Mouse (Mus musculus): Measurements from ENCODE around the gene Sdf4. TPM values are rescaled to one million over a fixed set of nuclear protein-coding genes. Genes with fewer than 3 reads are reported as not detected.
A peak's percentile ranks its signal among the peaks of the same experiment; 100 is the strongest.

The Sdf4 gene
- polyA plus RNA-seq, 1 experiment from 2014 or later: 112 TPM

GRCm38 (mm10) chr4:156054606-156055005, 61.9 kb downstream of the Sdf4 start:
- H3K27me3 ChIP-seq (ENCODE audit: control insufficient read depth, insufficient read depth, low read length): no peaks in the 10 kb centered on the region

GRCm38 (mm10) chr4:156055173-156055572, 62.5 kb downstream of the Sdf4 start:
- Histone ChIP-seq H3K4me3 (replicated peaks; ENCODE audit: low read depth, low read length) (no peak overlapping the region), H3K9me3 (ENCODE audit: control insufficient read depth, low read length) (no peaks in the 10 kb centered on the region), H3K27ac (replicated peaks; ENCODE audit: low read depth, low read length) (no peak overlapping the region), H3K9ac (replicated peaks; ENCODE audit: low read length) (no peak overlapping the region), H3K36me3 (ENCODE audit: control insufficient read depth, insufficient read depth, low read length) (no peaks in the 10 kb centered on the region), H3K27me3 (ENCODE audit: control insufficient read depth, insufficient read depth, low read length) (no peaks in the 10 kb centered on the region), H3K4me2 (ENCODE audit: low read length) (no peak overlapping the region), H3K4me1 (ENCODE audit: control insufficient read depth, insufficient read depth, low read length) (no peaks in the 10 kb centered on the region)
- DNase-seq: no peak
- ATAC-seq (ENCODE audit: low FRiP score, low TSS enrichment): no peak
- 82% methylated on average over 5 of the region's 5 CpGs for WGBS

More at GRCm38 (mm10) chr4:156054606-156055005, 61.9 kb downstream of the Sdf4 start:
- Histone ChIP-seq H3K4me1 (ENCODE audit: control insufficient read depth, insufficient read depth, low read length) (no peaks in the 10 kb centered on the region), H3K36me3 (ENCODE audit: control insufficient read depth, insufficient read depth, low read length) (no peaks in the 10 kb centered on the region), H3K9ac (replicated peaks; ENCODE audit: low read length) (no peak overlapping the region), H3K27ac (replicated peaks; ENCODE audit: low read depth, low read length) (no peak overlapping the region), H3K4me2 (ENCODE audit: low read length) (no peak overlapping the region), H3K4me3 (replicated peaks; ENCODE audit: low read depth, low read length) (no peak overlapping the region), H3K9me3 (ENCODE audit: control insufficient read depth, low read length) (no peaks in the 10 kb centered on the region)
- ATAC-seq (ENCODE audit: low FRiP score, low TSS enrichment) (no peak), DNase-seq (no peak)
- 97% methylated on average over 6 of the region's 6 CpGs for WGBS

GRCm38 (mm10) chr4:156057702-156058101, 65.0 kb downstream of the Sdf4 start:
- H3K27ac ChIP-seq (replicated peaks; ENCODE audit: low read depth, low read length): no peak overlapping the region
- DNase-seq (no peak), ATAC-seq (ENCODE audit: low FRiP score, low TSS enrichment) (no peak)
- H3K4me3 ChIP-seq (replicated peaks; ENCODE audit: low read depth, low read length): no peak overlapping the region
- H3K4me2 ChIP-seq (ENCODE audit: low read length): no peak overlapping the region
- H3K9ac ChIP-seq (replicated peaks; ENCODE audit: low read length): no peak overlapping the region
- no peaks in the 10 kb centered on the region for H3K9me3 ChIP-seq (ENCODE audit: control insufficient read depth, low read length)
- no peaks in the 10 kb centered on the region for H3K27me3 ChIP-seq (ENCODE audit: control insufficient read depth, insufficient read depth, low read length)
- no peaks in the 10 kb centered on the region for H3K36me3 ChIP-seq (ENCODE audit: control insufficient read depth, insufficient read depth, low read length)
- 75% methylated on average over 10 of the region's 10 CpGs for WGBS
- no peaks in the 10 kb centered on the region for H3K4me1 ChIP-seq (ENCODE audit: control insufficient read depth, insufficient read depth, low read length)

- Histone ChIP-seq H3K4me3 (replicated peaks; ENCODE audit: low read depth, low read length) (no peak overlapping the region), H3K27me3 (ENCODE audit: control insufficient read depth, insufficient read depth, low read length) (no peaks in the 10 kb centered on the region), H3K9me3 (ENCODE audit: control insufficient read depth, low read length) (no peaks in the 10 kb centered on the region), H3K4me1 (ENCODE audit: control insufficient read depth, insufficient read depth, low read length) (peaks cover 2% of the 10 kb centered on the region; the same call in 1 of the 2 replicates), H3K27ac (replicated peaks; ENCODE audit: low read depth, low read length) (no peak overlapping the region), H3K4me2 (ENCODE audit: low read length) (no peak overlapping the region), H3K9ac (replicated peaks; ENCODE audit: low read length) (no peak overlapping the region), H3K36me3 (ENCODE audit: control insufficient read depth, insufficient read depth, low read length) (no peaks in the 10 kb centered on the region)
- WGBS: 81% methylated on average over 9 of the region's 9 CpGs
- ATAC-seq (ENCODE audit: low FRiP score, low TSS enrichment) (no peak), DNase-seq (no peak)
Observed at GRCm38 (mm10) chr4:156058826-156059225, 66.2 kb downstream of the Sdf4 start.

GRCm38 (mm10) chr4:156059261-156059660, 66.6 kb downstream of the Sdf4 start, which contains the start of gene Ttll10:
Gene Ttll10, minus strand, starts transcription at chr4:156059414.
- no peak within 1 kb of the TSS for H3K27ac ChIP-seq (replicated peaks; ENCODE audit: low read depth, low read length)
- no peaks in the 10 kb centered on the region for H3K9me3 ChIP-seq (ENCODE audit: control insufficient read depth, low read length)
- H3K27me3 ChIP-seq (ENCODE audit: control insufficient read depth, insufficient read depth, low read length): no peaks in the 10 kb centered on the region
- H3K4me3 ChIP-seq (replicated peaks; ENCODE audit: low read depth, low read length): no peak within 1 kb of the TSS
- WGBS: 54% methylated on average over 5 of the region's 5 CpGs
- DNase-seq (no peak), ATAC-seq (ENCODE audit: low FRiP score, low TSS enrichment) (no peak)
- peaks cover 6% of the 10 kb centered on the region; the same call in 1 of the 2 replicates for H3K4me1 ChIP-seq (ENCODE audit: control insufficient read depth, insufficient read depth, low read length)
- no peaks in the 10 kb centered on the region for H3K36me3 ChIP-seq (ENCODE audit: control insufficient read depth, insufficient read depth, low read length)
- H3K9ac ChIP-seq (replicated peaks; ENCODE audit: low read length): no peak within 1 kb of the TSS
- no peak within 1 kb of the TSS for H3K4me2 ChIP-seq (ENCODE audit: low read length)

GRCm38 (mm10) chr4:156059713-156060112, 67.0 kb downstream of the Sdf4 start:
- Histone ChIP-seq H3K27me3 (ENCODE audit: control insufficient read depth, insufficient read depth, low read length) (no peaks in the 10 kb centered on the region), H3K27ac (replicated peaks; ENCODE audit: low read depth, low read length) (no peak overlapping the region), H3K9me3 (ENCODE audit: control insufficient read depth, low read length) (no peaks in the 10 kb centered on the region), H3K36me3 (ENCODE audit: control insufficient read depth, insufficient read depth, low read length) (no peaks in the 10 kb centered on the region), H3K4me2 (ENCODE audit: low read length) (no peak overlapping the region), H3K9ac (replicated peaks; ENCODE audit: low read length) (no peak overlapping the region), H3K4me1 (ENCODE audit: control insufficient read depth, insufficient read depth, low read length) (peaks cover 6% of the 10 kb centered on the region; the same call in 1 of the 2 replicates), H3K4me3 (replicated peaks; ENCODE audit: low read depth, low read length) (no peak overlapping the region)
- 52% methylated on average over 10 of the region's 10 CpGs for WGBS
- ATAC-seq (ENCODE audit: low FRiP score, low TSS enrichment): no peak
- DNase-seq: no peak

MicroRNAs within 50 kb of the gene (microRNA counts, 519-probe panel; counts per million panel counts)
- microRNA mmu-miR-200a: not detected
- not detected for microRNA mmu-miR-200b
- not detected for microRNA mmu-miR-429

Small RNAs within 50 kb of the gene (microRNA-seq; reads per million reads assigned to microRNA genes)
- gene Mir200a (1.8 reads per million, percentile 8 among the genes with 10 or more reads in this experiment), gene Mir200b (6.5 reads per million, percentile 29 among the genes with 10 or more reads in this experiment), gene Mir429 (20.1 reads per million, percentile 40 among the genes with 10 or more reads in this experiment)

Other genes starting within 250 kb of the Sdf4 start
- gene Atad3a, start 231.8 kb upstream of the Sdf4 start, polyA plus RNA-seq (2014; fragmentation: Nextera tagmentation; extraction: Ambion mirVana): 77.4 and 79.8 TPM in 2 replicates
- 18.0 and 24.4 TPM in 2 replicates for gene Vwa1, start 218.2 kb upstream of the Sdf4 start, polyA plus RNA-seq (2014; fragmentation: Nextera tagmentation; extraction: Ambion mirVana)
- gene Tmem88b, start 207.0 kb upstream of the Sdf4 start, polyA plus RNA-seq (2014; fragmentation: Nextera tagmentation; extraction: Ambion mirVana): 0.43 and 0.51 TPM in 2 replicates
- not detected in 2 replicates for gene Ankrd65, start 202.4 kb upstream of the Sdf4 start, polyA plus RNA-seq (2014; fragmentation: Nextera tagmentation; extraction: Ambion mirVana)
- gene Mrpl20, start 190.0 kb upstream of the Sdf4 start, polyA plus RNA-seq (2014; fragmentation: Nextera tagmentation; extraction: Ambion mirVana): 255 and 298 TPM in 2 replicates
- gene Ccnl2, start 180.4 kb upstream of the Sdf4 start, polyA plus RNA-seq (2014; fragmentation: Nextera tagmentation; extraction: Ambion mirVana): 134 and 162 TPM in 2 replicates
- 118 and 129 TPM in 2 replicates for gene Aurkaip1, start 161.6 kb upstream of the Sdf4 start, polyA plus RNA-seq (2014; fragmentation: Nextera tagmentation; extraction: Ambion mirVana)
- gene Mxra8, start 153.2 kb upstream of the Sdf4 start, polyA plus RNA-seq (2014; fragmentation: Nextera tagmentation; extraction: Ambion mirVana): 6.0 and 17.5 TPM in 2 replicates
- gene Dvl1, start 145.5 kb upstream of the Sdf4 start, polyA plus RNA-seq (2014; fragmentation: Nextera tagmentation; extraction: Ambion mirVana): 15.3 and 18.0 TPM in 2 replicates
- 0.31 and 0.57 TPM in 2 replicates for gene Tas1r3, start 129.5 kb upstream of the Sdf4 start, polyA plus RNA-seq (2014; fragmentation: Nextera tagmentation; extraction: Ambion mirVana)
- 24.6 and 31.2 TPM in 2 replicates for gene Cptp, start 123.4 kb upstream of the Sdf4 start, polyA plus RNA-seq (2014; fragmentation: Nextera tagmentation; extraction: Ambion mirVana)
- 78.2 and 83.2 TPM in 2 replicates for gene Ints11, start 123.3 kb upstream of the Sdf4 start, polyA plus RNA-seq (2014; fragmentation: Nextera tagmentation; extraction: Ambion mirVana)
- 45.8 and 54.5 TPM in 2 replicates for gene Pusl1, start 101.1 kb upstream of the Sdf4 start, polyA plus RNA-seq (2014; fragmentation: Nextera tagmentation; extraction: Ambion mirVana)
- 76.6 and 84.8 TPM in 2 replicates for gene Acap3, start 101.0 kb upstream of the Sdf4 start, polyA plus RNA-seq (2014; fragmentation: Nextera tagmentation; extraction: Ambion mirVana)
- gene Ube2j2, start 49.0 kb upstream of the Sdf4 start, polyA plus RNA-seq (2014; fragmentation: Nextera tagmentation; extraction: Ambion mirVana): 131 and 138 TPM in 2 replicates
- gene C1qtnf12, start 30.6 kb upstream of the Sdf4 start, polyA plus RNA-seq (2014; fragmentation: Nextera tagmentation; extraction: Ambion mirVana): 7.1 and 8.3 TPM in 2 replicates
- 36.3 and 38.7 TPM in 2 replicates for gene B3galt6, start 223 bp upstream of the Sdf4 start, polyA plus RNA-seq (2014; fragmentation: Nextera tagmentation; extraction: Ambion mirVana)
- 0.47 and 0.49 TPM in 2 replicates for gene Tnfrsf4, start 21.0 kb downstream of the Sdf4 start, polyA plus RNA-seq (2014; fragmentation: Nextera tagmentation; extraction: Ambion mirVana)
- 1.4 and 2.4 TPM in 2 replicates for gene Tnfrsf18, start 33.3 kb downstream of the Sdf4 start, polyA plus RNA-seq (2014; fragmentation: Nextera tagmentation; extraction: Ambion mirVana)
- gene Ttll10, start 66.5 kb downstream of the Sdf4 start, polyA plus RNA-seq (2014; fragmentation: Nextera tagmentation; extraction: Ambion mirVana): 0.28 TPM in 1 of 2 replicates, not detected in the other
- gene 9430015G10Rik, start 117.1 kb downstream of the Sdf4 start, polyA plus RNA-seq (2014; fragmentation: Nextera tagmentation; extraction: Ambion mirVana): 26.1 and 32.8 TPM in 2 replicates
- 0.81 and 0.92 TPM in 2 replicates for gene Rnf223, start 137.6 kb downstream of the Sdf4 start, polyA plus RNA-seq (2014; fragmentation: Nextera tagmentation; extraction: Ambion mirVana)
- gene Agrn, start 204.6 kb downstream of the Sdf4 start, polyA plus RNA-seq (2014; fragmentation: Nextera tagmentation; extraction: Ambion mirVana): 122 and 142 TPM in 2 replicates
- 0.51 and 2.5 TPM in 2 replicates for gene Isg15, start 207.9 kb downstream of the Sdf4 start, polyA plus RNA-seq (2014; fragmentation: Nextera tagmentation; extraction: Ambion mirVana)
- gene AW011738, start 210.4 kb downstream of the Sdf4 start, polyA plus RNA-seq (2014; fragmentation: Nextera tagmentation; extraction: Ambion mirVana): 0.84 and 0.96 TPM in 2 replicates
- gene Perm1, start 223.0 kb downstream of the Sdf4 start, polyA plus RNA-seq (2014; fragmentation: Nextera tagmentation; extraction: Ambion mirVana): 1.9 and 2.0 TPM in 2 replicates
- gene Plekhn1, start 242.0 kb downstream of the Sdf4 start, polyA plus RNA-seq (2014; fragmentation: Nextera tagmentation; extraction: Ambion mirVana): 27.7 and 31.5 TPM in 2 replicates
- gene Noc2l, start 243.1 kb downstream of the Sdf4 start, polyA plus RNA-seq (2014; fragmentation: Nextera tagmentation; extraction: Ambion mirVana): 46.6 and 54.1 TPM in 2 replicates